Mouse (Mus musculus): ENCODE data around the gene N4bp2l1. TPM values are rescaled to one million over a fixed set of nuclear protein-coding genes. Genes with fewer than 3 reads are reported as not detected.
"Not testable (repeated sequence)": the region's sequence is repeated elsewhere in the genome, so short reads cannot be mapped to it uniquely, and the experiment has no call there.

N4bp2l1 gene
- total RNA-seq (2021) = 1 to 10 TPM; 4.0 to 4.1 TPM

DNA sequence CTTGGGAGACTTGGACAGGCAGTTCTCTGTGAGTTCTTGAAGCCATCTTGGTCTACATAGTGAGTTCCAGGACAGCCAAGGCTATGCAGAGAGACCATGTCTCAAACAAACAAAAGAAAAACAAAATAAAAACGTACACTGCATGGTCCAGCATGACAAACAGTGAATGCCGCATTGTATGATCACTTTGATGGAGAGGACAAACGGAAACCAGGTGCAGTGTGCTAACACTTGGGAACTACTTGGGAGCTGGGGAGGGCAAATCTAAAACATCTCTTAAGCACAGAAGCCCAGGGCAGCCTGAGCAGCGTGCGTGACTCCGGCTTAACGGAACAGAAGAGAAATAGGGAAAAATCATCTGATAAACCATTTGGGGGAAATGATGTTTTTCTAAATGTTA, at the start of gene N4bp2l1:
Gene N4bp2l1 (minus strand): TSS at position 101 of the 400 bp plus-strand sequence.
- DNase-seq = no peak
- intact Hi-C loops (cut with DNase I) = no loop called here

DNA sequence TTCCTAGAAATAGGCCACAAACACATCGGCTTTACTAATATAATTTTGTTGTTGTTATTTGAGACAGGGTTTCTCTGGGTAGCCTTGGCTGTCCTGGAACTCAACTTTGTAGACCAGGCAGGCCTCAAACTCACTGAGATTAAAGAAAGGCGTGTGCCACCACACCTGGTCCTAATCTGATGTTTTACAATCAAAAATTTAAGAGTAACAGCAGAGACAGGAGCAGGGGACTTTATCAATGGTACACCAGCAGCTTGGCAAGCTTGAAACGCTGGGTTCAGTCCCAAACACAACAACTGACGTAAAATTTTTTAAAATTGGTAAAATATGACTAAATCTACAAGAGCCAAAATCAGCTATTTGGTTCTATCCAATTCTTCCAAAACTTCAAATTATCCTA, 47.9 kb upstream of the N4bp2l1 start:
- intact Hi-C loops (cut with DNase I) = no loop called here

DNA sequence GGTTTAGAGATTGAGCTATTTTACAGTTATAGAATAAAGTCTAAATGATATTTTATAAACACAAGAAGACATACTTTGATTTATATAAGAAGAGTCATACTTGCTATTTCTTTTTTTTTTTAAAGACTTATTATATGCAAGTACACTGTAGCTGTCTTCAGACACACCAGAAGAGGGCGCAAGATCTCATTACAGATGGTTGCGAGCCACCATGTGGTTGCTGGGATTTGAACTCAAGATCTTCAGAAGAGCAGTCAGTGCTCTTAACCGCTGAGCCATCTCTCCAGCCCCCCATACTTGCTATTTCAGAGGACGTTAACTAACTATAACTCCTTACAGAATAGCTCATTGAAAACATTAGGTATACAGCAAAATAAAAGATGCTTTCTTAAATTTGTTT, 46.4 kb upstream of the N4bp2l1 start:
- DNase-seq; intact Hi-C loops (cut with DNase I): not testable (repeated sequence)

More for the DNA sequence above, 47.9 kb upstream of the N4bp2l1 start:
- no peak for DNase-seq

DNA sequence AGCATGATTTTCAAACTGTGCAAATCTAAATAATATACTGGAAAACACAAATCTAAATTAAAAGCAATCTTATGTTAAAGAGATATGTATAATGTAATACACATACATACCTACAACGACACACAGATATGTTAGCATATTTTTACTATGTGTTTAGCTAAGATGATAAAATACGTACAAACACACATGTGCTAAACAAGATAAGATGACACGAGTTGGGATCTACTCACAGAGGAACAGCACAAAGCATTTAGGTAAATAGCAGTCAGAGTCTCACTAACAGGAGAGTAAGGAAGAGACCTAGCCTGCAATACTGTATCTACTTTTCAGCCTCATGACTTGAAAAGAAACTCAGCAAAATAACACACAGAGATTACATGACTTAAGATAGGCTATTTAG, 44.5 kb upstream of the N4bp2l1 start:
- intact Hi-C loops (cut with DNase I) = no loop called here
- no peak for DNase-seq

DNA sequence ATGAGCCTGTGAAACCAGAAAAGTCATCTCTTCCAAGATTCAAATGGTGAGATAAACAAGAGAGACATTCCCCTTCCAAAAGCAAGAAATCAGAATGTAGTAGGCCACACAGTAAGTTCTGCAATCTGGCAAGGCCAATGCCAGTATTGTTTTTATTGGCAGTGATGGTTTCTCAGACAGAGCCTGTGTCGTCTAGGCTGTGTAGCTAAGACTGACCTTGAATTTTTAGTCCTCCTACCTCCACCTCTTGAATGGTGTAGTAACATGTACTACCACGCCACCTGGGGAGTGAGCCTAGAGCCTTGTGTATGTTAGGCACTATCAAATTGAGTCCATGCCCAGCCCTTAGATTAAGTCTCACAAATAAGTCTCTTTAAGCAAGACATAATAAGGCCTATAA, 32.7 kb upstream of the N4bp2l1 start:
- intact Hi-C loops (cut with DNase I) = no loop called here
- DNase-seq = no peak

DNA sequence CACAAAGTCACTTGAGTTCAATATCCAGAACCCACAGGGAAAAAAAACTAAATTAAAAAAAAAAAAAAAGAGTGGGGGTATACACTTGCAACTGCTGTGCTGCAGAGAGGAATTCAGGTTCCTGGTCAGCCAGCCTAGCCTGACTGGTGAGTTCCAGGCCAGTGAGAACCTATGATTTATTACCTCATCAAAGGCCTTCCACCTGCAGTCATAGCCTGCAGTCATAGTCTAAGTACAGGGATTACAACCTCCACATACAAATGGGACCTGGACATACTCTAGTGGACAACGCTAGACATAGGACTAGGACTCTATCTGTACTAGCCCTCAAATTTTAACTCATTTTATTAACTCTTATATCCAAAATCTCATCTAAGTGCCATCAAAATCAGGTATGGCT, 32.3 kb upstream of the N4bp2l1 start:
- intact Hi-C loops (cut with DNase I) = no loop called here
- DNase-seq = no peak

DNA sequence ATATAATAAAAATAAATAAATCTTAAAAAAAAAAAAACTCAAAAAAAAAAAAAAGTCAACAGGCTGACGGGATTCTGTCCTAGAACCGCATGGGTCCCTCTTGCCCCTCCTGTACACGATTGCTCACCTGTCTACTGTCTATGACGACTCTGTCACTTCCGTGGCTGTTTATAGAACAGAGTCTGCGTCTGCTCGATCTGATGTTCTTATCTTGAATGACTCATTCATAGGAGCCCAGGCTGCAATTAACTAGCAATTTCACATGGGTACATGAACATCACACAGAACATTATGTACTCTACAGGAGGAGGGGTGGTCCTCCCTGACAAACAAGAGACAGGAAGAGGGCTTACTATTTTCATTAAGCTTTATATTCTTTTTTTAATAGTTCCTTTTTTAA, 28.5 kb upstream of the N4bp2l1 start:
- intact Hi-C loops (cut with DNase I) = no loop called here
- DNase-seq = peak in 1 of 2 experiments; percentile 13

DNA sequence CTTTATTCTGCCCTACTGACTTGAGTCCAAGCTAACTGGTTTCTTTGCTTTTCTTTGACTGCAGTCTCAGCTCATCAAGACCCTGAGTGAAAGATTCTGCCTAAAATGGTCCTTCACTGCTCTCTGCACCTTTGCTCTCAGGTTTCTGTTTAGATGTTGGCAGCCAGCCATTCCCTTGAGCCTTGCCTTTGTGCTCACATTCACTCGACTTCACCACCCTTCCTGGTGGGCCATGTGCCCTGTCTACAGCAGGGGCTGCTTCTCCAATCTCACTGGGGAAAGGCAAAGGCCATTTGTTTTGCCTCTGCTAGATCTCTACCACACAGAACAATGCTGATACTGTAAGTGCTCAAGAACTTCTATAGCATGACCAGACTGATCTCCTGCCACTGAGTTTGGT, 25.8 kb upstream of the N4bp2l1 start:
- intact Hi-C loops (cut with DNase I) = no loop called here
- no peak for DNase-seq

DNA sequence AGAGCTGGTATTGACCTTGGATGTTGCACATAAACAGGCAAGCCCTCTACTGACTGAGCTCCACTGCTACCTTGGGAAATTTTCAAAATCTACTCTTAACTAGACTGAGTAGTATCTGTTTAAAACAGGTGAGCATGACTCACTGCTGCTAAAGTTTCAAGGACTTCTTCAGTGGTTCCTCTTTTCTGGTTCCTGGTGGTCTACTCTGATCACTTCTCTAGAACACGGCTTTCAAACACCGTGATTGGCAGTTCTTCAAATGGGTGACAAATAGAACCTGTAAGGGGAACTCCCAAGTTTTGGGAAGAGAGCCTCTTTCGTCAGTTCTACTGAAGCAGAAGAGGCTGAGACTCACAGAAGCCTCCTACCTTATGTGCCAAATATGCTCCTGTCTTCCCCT, 24.6 kb upstream of the N4bp2l1 start:
- no peak for DNase-seq
- intact Hi-C loops (cut with DNase I) = no loop called here

DNA sequence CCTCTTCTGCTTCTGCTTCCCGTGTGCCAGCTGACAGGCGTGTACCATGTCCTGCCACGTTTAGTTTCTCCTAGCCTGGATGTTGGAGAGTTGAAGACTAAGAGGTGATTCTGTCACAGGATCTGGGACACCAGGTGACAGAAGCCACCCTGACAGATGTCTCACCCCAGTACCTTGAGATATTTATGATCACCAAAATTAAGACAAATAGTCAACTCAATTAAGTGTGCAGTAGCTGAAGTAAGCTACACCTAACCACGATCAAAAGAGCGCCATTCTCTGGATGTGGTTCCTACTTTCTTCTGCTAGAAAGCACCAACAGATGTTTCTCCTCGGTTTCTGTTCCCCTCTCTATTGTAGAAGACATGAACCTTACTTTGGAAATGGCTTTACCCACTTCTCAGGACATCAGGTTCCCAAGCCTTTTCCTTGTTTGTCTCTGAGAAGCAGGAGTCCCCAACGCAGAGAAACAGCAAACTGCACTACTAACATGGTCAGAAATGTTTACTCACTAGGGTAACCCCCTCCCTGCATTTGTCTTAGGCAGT, 23.7 kb upstream of the N4bp2l1 start:
- no peak for DNase-seq
- intact Hi-C loops (cut with DNase I) = no loop called here

DNA sequence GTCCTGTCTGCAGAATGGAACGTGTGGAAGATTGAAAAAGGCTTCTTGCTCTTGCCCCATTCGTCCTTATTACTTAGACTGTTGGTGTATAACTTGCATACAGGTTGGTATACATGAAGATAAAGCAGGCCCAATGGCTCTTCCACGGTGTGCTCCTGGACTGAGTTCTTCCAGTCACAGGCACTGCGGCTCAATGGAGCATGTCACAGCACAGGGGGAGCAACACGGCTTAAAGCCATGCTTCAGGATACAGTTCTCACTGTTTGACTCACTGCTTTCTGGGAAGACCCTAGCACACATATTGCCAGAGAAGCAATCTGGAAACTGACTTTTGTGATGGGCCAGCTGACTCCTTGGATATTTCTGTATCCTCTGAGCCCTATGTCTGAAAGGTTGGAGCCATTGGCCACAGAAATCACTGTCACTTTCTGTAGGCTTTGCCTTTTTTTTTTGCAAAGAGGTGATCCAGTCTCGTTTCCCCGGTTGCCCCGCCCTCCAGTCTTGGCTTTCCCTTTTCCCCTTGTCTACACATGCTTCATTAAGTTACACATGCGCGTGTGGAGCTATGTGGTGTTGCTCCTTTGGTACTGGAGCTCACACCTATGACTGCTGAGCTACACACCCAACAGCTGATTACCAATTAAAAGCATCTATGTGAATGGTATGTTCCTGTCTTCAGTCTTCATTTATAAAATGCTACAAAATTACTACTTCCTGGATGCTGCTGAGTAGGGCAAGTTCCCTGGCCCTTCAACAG, 21.8 kb upstream of the N4bp2l1 start:
- intact Hi-C loops (cut with DNase I) = no loop called here
- no peak for DNase-seq

DNA sequence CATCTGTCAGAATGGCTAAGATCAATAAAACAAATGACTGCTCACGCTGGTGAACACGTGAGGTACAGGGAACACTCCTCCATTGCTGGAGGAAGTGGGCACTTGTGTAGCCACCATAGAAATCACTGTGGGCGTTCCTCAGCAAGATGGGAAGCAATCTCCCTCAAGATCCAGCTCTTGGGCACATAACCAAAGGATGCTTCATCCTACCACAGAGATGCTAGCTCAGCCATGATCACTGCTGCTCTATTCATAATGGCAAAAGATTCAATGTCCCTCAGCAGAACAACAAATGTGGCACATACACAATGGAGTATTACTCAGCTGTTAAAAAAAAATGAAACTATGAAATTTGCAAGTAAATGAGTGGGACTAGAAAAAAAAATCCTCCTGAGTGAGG, 19.7 kb upstream of the N4bp2l1 start:
- intact Hi-C loops (cut with DNase I) = no loop called here
- DNase-seq = no peak

DNA sequence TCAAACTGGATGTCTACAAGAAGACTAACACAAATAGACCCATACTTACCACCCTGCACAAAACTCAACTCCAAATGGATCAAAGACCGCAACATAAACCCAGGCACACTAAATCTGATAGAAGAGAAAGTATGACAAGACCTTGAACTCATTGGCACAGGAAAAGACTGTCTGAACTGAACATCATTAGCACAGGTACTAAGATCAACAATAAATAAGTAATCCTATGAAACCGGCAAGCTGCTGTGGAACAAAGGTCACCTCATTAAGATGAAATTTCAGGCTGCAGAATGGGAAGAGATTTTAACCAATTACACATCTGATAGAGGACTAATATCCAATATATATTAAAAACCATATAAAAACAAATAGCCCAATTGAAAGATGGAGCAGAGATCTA, 19.2 kb upstream of the N4bp2l1 start:
- DNase-seq = no peak
- intact Hi-C loops (cut with DNase I) = no loop called here

DNA sequence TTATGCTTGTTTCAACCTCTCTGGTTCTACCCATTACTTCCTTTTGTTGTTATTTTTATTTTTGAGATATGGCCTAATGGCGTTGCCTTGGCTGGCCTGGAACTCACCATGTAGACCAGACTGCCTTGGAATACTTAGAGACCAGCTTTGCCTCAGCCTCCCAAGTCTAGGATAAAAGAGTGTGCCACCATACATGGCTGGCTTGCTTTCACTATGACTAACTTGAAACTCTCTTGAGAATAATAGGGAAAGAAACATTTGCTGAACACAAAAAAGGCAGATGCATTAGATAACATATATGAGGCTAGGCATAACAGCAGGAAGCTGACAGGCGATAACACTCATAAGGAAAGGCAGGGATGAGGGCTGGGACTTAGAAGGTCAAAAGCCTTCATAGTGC, 17.1 kb upstream of the N4bp2l1 start:
- DNase-seq = no peak
- intact Hi-C loops (cut with DNase I) = no loop called here

DNA sequence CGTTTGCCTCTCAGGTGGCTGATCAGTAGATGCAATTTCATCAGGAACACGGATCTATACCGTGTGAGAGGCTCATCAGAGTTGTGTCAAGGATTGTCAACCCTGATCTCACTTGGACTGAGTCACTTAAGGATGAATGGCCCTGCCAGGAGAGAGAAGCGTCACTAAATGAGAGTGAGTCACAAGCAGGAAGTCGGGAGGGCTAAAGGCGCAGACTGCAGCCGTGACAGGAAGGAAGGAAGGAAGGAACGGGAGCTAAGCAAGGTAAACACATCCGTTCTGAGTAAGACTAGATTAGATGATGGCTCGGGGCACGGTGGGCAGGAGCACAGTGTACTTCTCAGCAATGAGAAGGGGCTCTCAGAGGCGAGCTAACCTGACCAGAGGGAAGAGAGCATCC, 14.7 kb upstream of the N4bp2l1 start:
- intact Hi-C loops (cut with DNase I) = no loop called here
- DNase-seq = peak in 1 of 2 experiments; percentile 14

DNA sequence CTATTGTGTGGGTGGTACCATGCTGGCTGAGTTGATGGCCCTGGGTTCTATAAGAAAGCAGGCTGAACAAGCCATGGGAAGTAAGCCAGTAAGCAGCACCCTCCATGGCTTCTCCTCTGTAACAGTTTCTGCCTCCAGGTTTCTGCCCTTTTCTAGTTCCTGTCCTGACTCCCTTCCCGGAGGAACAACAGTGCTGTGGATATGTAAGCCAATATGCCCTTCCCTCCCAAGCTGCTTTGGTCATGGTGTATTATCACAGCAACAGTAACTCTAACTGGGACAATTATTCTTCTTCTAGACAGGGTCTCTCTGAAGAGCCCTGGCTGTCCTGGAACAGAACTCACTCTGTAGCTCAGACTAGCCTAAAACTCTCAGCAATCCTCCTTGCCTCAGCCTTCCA, 14.1 kb upstream of the N4bp2l1 start:
- intact Hi-C loops (cut with DNase I) = no loop called here
- DNase-seq = no peak

DNA sequence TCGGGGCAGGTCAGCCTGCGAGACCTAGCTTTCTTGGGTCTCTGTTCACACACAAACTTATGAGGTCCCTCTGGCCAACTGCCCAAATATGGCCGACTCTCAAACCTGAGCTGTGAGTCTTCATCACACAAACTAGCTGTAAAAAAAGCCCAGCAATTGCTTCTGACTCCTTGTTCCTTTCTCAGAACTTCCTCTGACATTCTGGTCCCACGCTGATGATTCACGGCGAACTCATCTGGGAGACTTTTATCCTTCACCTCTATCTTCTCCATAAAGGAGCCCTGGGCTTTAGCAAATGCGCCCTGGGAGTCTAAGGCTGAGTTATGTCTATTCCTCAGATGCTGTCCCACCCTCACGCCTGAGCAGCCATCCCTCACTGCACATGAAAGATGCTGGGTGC, 10.6 kb upstream of the N4bp2l1 start:
- no peak for DNase-seq
- intact Hi-C loops (cut with DNase I) = no loop called here

DNA sequence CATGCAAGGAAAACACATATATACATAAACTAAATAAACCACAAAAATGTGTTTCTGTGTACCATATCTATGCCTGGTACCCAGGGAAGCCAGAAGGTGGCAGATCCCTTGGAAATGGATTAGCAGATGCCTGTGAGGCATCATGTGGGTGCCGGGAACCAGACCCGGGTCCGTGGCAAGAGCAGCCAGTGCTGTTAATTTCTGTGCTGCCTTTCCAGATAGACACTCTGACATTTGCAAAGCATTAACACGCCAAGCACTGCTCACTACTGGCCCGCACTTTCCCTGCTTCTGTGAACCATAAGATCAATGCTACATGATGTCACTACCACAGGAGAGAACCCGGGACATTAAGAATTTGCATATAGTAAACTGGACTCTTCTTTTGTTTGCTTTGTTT, 9.1 kb upstream of the N4bp2l1 start:
- intact Hi-C loops (cut with DNase I) = no loop called here
- DNase-seq = no peak

DNA sequence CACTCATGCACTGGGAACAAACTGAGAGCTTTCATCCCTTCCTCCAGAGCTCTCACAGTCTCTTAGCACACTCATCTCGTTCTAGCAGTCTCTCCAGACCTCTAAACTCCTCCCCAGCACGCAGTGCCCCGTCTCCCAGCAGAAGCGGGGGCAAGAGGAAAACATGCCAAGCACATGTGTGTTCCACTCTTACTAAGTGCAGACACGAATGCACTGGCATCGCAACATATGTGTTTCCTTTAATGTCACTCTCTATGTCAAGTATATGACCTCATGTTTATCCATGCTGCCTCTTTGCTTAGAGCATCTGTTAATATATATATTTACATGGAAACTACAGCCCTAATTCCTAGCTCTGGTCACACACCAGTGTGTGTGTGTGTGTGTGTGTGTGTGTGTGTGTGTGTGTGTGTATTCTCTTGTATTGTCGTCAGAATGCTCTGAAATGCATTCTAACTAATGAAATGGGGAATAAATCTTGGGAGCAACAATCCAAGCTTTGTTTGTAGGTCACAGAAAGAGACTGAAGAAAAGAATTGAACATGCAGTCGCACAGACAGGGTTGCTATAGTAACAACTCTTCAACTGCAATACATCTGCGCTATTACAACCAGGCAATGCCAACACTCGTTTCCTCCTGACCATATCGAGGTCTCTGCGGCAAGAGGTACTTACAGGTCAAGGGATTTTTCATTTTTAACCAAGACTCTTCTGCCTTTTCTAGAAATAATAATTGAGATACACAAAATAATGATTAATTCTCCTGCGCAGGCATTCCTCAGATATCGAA, 4.6 kb upstream of the N4bp2l1 start:
- no peak for DNase-seq
- intact Hi-C loops (cut with DNase I) = no loop called here

DNA sequence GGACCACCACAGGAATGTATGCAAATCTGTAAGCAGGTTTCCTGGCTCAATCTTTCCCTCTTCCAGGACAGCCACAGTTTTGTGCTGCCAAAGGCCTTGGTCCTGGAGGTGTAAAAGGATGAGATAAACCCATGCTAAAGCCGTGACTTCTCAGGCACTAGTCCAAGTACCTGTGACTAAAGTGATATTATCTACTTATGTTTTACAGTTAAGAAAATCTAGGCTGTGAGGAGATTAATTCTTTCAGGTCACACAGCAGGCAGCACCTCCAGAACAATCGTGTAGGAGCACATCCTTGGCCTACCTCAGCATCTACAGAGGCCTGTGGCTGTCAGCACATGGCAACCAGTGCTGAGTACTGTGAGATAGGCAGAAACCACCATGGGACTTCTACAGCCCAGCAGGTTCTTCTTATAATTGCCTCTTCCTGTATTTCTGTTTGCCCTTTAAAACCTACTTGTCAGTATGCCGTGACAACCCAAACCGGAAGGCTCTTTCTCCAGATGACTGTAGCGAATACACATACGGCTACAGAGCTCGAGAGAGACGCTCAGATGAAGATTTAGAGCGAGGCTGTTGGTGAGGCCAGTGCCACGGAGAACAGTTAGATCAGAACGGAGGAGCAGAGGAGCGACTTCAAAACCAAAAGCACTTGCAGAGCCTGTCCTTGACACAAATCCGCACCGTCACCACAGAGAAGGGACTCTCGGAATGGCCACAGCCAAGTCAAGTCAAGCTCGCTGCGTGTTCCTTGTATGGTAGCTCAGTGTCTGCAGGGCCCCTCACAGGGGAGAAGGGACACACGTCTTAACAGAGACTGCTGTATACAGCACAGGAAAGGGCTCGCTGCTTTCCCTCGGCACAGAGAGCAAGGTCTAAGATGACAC, 3.8 kb upstream of the N4bp2l1 start:
- DNase-seq = peak; percentile 22 to 43
- intact Hi-C loops (cut with DNase I) = no loop called here

Data from heart, postnatal 10 days (tissue).